Mouse (Mus musculus) heart, embryonic 10.5 days (tissue): Measurements from ENCODE around the gene Sytl5. TPM values are rescaled to one million over a fixed set of nuclear protein-coding genes. Genes with fewer than 3 reads are reported as not detected.

Source experiments
- DNase-seq: peaks from one replicate; pipeline ENCODE4 v3.0.0-alpha.2; 2017; ENCODE audit warnings: low spot score
- H3K27ac ChIP-seq: fragments of 300-500 bp; sonication (generic); 2 replicates; pipeline ENCODE4 v1.5.1; 2016; ENCODE audit warnings: mild to moderate bottlenecking
- H3K27me3 ChIP-seq: fragments of 300-500 bp; sonication (generic); 2 replicates; pipeline ENCODE4 v1.6.1; 2016; ENCODE audit warnings: mild to moderate bottlenecking; ENCODE audit not compliant: poor library complexity, insufficient read depth, severe bottlenecking
- H3K36me3 ChIP-seq: fragments of 300-500 bp; sonication (generic); 2 replicates; pipeline ENCODE4 v1.6.1; 2016; ENCODE audit warnings: mild to moderate bottlenecking, moderate library complexity
- H3K4me1 ChIP-seq: fragments of 300-500 bp; sonication (generic); 2 replicates; pipeline ENCODE4 v1.6.1; 2016; ENCODE audit warnings: mild to moderate bottlenecking
- H3K4me3 ChIP-seq: fragments of 300-500 bp; sonication (generic); 2 replicates; pipeline ENCODE4 v1.5.1; 2016; ENCODE audit warnings: mild to moderate bottlenecking, moderate library complexity
- H3K9me3 ChIP-seq: fragments of 300-500 bp; sonication (generic); 2 replicates; pipeline ENCODE4 v1.6.1; 2016; ENCODE audit warnings: mild to moderate bottlenecking, moderate library complexity
- WGBS: fragments of 180-500 bp; shearing (Covaris S2); methylation state at CpG from one replicate; pipeline ENCODE4 v1.1.7; 2016; 5-methylcytosine and 5-hydroxymethylcytosine counted together
- polyA plus RNA-seq: library from polyadenylated mRNA; unstranded; fragments of >200 nt; fragmentation: Nextera tagmentation; extraction: Ambion mirVana; gene quantifications from 2 replicates; pipeline ENCODE4 v1.2.1, GENCODE M21; 2016

Gene Sytl5
- 0.16 and 0.63 TPM in 2 replicates for polyA plus RNA-seq

- no peak within 1 kb of the TSS for H3K4me3 ChIP-seq
- H3K27ac ChIP-seq, result no peak within 1 kb of the TSS
- H3K9me3 ChIP-seq, result no peaks in the 10 kb centered on the region
- no peaks in the 10 kb centered on the region for H3K36me3 ChIP-seq
- whole genome bisulfite sequencing, result 59% methylated on average over 2 of the region's 2 CpGs
- no peaks in the 10 kb centered on the region for H3K4me1 ChIP-seq
- no peak for DNase-seq
- H3K27me3 ChIP-seq, result no peaks in the 10 kb centered on the region
Observed at GRCm38 (mm10) chrX:9885322-9885721, at the start of gene Sytl5. TSS of gene Sytl5 (plus strand) at chrX:9885622.

- H3K36me3 ChIP-seq, result no peaks in the 10 kb centered on the region
- no peak within 1 kb of the TSS for H3K27ac ChIP-seq
- H3K4me1 ChIP-seq, result no peaks in the 10 kb centered on the region
- no peaks in the 10 kb centered on the region for H3K27me3 ChIP-seq
- no peaks in the 10 kb centered on the region for H3K9me3 ChIP-seq
- no peak for DNase-seq
- no peak within 1 kb of the TSS for H3K4me3 ChIP-seq
- 73% methylated on average over 3 of the region's 3 CpGs for WGBS
Observed at GRCm38 (mm10) chrX:9846628-9847027, 38.8 kb upstream of the Sytl5 start, which contains the start of gene Hypm. TSS of gene Hypm (plus strand) at chrX:9846928.

GRCm38 (mm10) chrX:9849403-9849802 lies 36.0 kb upstream of the Sytl5 start, which contains the start of gene H2al3:
TSS of gene H2al3 (plus strand) at chrX:9849703.
- Histone ChIP-seq H3K4me1 (no peaks in the 10 kb centered on the region), H3K4me3 (no peak within 1 kb of the TSS)
- 38% methylated on average over 1 of the region's 1 CpGs for WGBS

GRCm38 (mm10) chrX:9861859-9862258 lies 23.6 kb upstream of the Sytl5 start:
- Histone ChIP-seq H3K36me3 (no peaks in the 10 kb centered on the region), H3K9me3 (no peaks in the 10 kb centered on the region), H3K27ac (no peak overlapping the region), H3K4me3 (no peak overlapping the region), H3K4me1 (no peaks in the 10 kb centered on the region), H3K27me3 (no peaks in the 10 kb centered on the region)
- 82% methylated on average over 2 of the region's 2 CpGs for WGBS
- no peak for DNase-seq

More at GRCm38 (mm10) chrX:9849403-9849802, 36.0 kb upstream of the Sytl5 start, which contains the start of gene H2al3:
- DNase-seq, result no peak
- H3K27me3 ChIP-seq, result no peaks in the 10 kb centered on the region
- H3K36me3 ChIP-seq, result no peaks in the 10 kb centered on the region
- no peak within 1 kb of the TSS for H3K27ac ChIP-seq
- no peaks in the 10 kb centered on the region for H3K9me3 ChIP-seq

- 88% methylated on average over 2 of the region's 2 CpGs for WGBS
- no peaks in the 10 kb centered on the region for H3K27me3 ChIP-seq
- H3K4me3 ChIP-seq, result no peak overlapping the region
- no peaks in the 10 kb centered on the region for H3K4me1 ChIP-seq
- no peak overlapping the region for H3K27ac ChIP-seq
- DNase-seq, result no peak
- no peaks in the 10 kb centered on the region for H3K36me3 ChIP-seq
- no peaks in the 10 kb centered on the region for H3K9me3 ChIP-seq
Observed at GRCm38 (mm10) chrX:9875519-9875918, 9.9 kb upstream of the Sytl5 start.

- no peaks in the 10 kb centered on the region for H3K9me3 ChIP-seq
- WGBS, result 51% methylated on average over 2 of the region's 2 CpGs
- H3K4me1 ChIP-seq, result no peaks in the 10 kb centered on the region
- no peak overlapping the region for H3K4me3 ChIP-seq
- H3K36me3 ChIP-seq, result no peaks in the 10 kb centered on the region
- no peak for DNase-seq
- no peak overlapping the region for H3K27ac ChIP-seq
- no peaks in the 10 kb centered on the region for H3K27me3 ChIP-seq
Observed at GRCm38 (mm10) chrX:9909572-9909971, 24.1 kb downstream of the Sytl5 start.

- Histone ChIP-seq H3K27ac (no peak overlapping the region), H3K4me3 (no peak overlapping the region), H3K27me3 (no peaks in the 10 kb centered on the region), H3K36me3 (no peaks in the 10 kb centered on the region), H3K4me1 (no peaks in the 10 kb centered on the region), H3K9me3 (no peaks in the 10 kb centered on the region)
- no peak for DNase-seq
Observed at GRCm38 (mm10) chrX:9933839-9934238, 48.4 kb downstream of the Sytl5 start.

GRCm38 (mm10) chrX:9984094-9984669 lies 98.8 kb downstream of the Sytl5 start:
- no peaks in the 10 kb centered on the region for H3K4me1 ChIP-seq
- no peaks in the 10 kb centered on the region for H3K27me3 ChIP-seq
- no peaks in the 10 kb centered on the region for H3K36me3 ChIP-seq
- H3K4me3 ChIP-seq, result no peak overlapping the region
- H3K9me3 ChIP-seq, result no peaks in the 10 kb centered on the region
- H3K27ac ChIP-seq, result no peak overlapping the region
- no peak for DNase-seq

- no peak for DNase-seq
- H3K9me3 ChIP-seq, result no peaks in the 10 kb centered on the region
- WGBS, result 61% methylated on average over 1 of the region's 1 CpGs
Observed at GRCm38 (mm10) chrX:10000718-10001117, 115.3 kb downstream of the Sytl5 start.

GRCm38 (mm10) chrX:10005946-10006345 lies 120.5 kb downstream of the Sytl5 start:
- DNase-seq, result no peak
- H3K4me3 ChIP-seq, result no peak overlapping the region
- no peaks in the 10 kb centered on the region for H3K4me1 ChIP-seq
- no peak overlapping the region for H3K27ac ChIP-seq
- no peaks in the 10 kb centered on the region for H3K27me3 ChIP-seq
- H3K36me3 ChIP-seq, result no peaks in the 10 kb centered on the region
- no peaks in the 10 kb centered on the region for H3K9me3 ChIP-seq
- 52% methylated on average over 1 of the region's 1 CpGs for WGBS

More at GRCm38 (mm10) chrX:10000718-10001117, 115.3 kb downstream of the Sytl5 start:
- H3K36me3 ChIP-seq, result no peaks in the 10 kb centered on the region
- no peak overlapping the region for H3K27ac ChIP-seq
- H3K27me3 ChIP-seq, result no peaks in the 10 kb centered on the region
- H3K4me1 ChIP-seq, result no peaks in the 10 kb centered on the region
- H3K4me3 ChIP-seq, result no peak overlapping the region

- 74% methylated on average over 1 of the region's 1 CpGs for WGBS
- H3K27me3 ChIP-seq, result no peaks in the 10 kb centered on the region
- H3K4me1 ChIP-seq, result no peaks in the 10 kb centered on the region
- DNase-seq, result no peak
- H3K4me3 ChIP-seq, result no peak overlapping the region
- H3K36me3 ChIP-seq, result no peaks in the 10 kb centered on the region
- no peaks in the 10 kb centered on the region for H3K9me3 ChIP-seq
- H3K27ac ChIP-seq, result no peak overlapping the region
Observed at GRCm38 (mm10) chrX:10007675-10008270, 122.4 kb downstream of the Sytl5 start.

- Histone ChIP-seq H3K36me3 (no peaks in the 10 kb centered on the region), H3K9me3 (no peaks in the 10 kb centered on the region), H3K27ac (no peak overlapping the region), H3K4me3 (no peak overlapping the region), H3K27me3 (no peaks in the 10 kb centered on the region), H3K4me1 (no peaks in the 10 kb centered on the region)
- DNase-seq, result no peak
Observed at GRCm38 (mm10) chrX:10010202-10010601, 124.8 kb downstream of the Sytl5 start.

GRCm38 (mm10) chrX:10034666-10035065 lies 149.2 kb downstream of the Sytl5 start:
- no peaks in the 10 kb centered on the region for H3K36me3 ChIP-seq
- H3K4me1 ChIP-seq, result no peaks in the 10 kb centered on the region
- no peak overlapping the region for H3K4me3 ChIP-seq
- no peaks in the 10 kb centered on the region for H3K27me3 ChIP-seq
- H3K27ac ChIP-seq, result no peak overlapping the region
- no peaks in the 10 kb centered on the region for H3K9me3 ChIP-seq
- DNase-seq, result no peak
